Mouse (Mus musculus) embryonic facial prominence, embryonic 11.5 days (tissue): ENCODE measurements at regions not wholly inside any gene's neighbourhood (a gene's known extent, or its start where the extent isn't known, plus 50 kb on each side); places are given as distances from the start of the nearest gene placed in this dataset.
"Not testable (repeated sequence)": the region's sequence is repeated elsewhere in the genome, so short reads cannot be mapped to it uniquely, and the experiment has no call there.

ENCODE experiments used
- ATAC-seq: fragments of 200-750 bp; cut with Nextera tagmentation; replicated peaks from 2 replicates; pipeline ENCODE4 v1.8.0; 2017; ENCODE audit warnings: low read depth; ENCODE audit not compliant: insufficient number of reproducible peaks, low FRiP score, low TSS enrichment
- DNase-seq: peaks from one replicate; pipeline ENCODE4 v3.0.0-alpha.2; 2015; ENCODE audit warnings: low spot score
- H3K27ac ChIP-seq: fragments of 300-500 bp; sonication (generic); replicated peaks from 2 replicates; pipeline ENCODE4 v1.5.1; 2014; ENCODE audit warnings: mild to moderate bottlenecking, low read depth, low read length, control low read depth
- H3K27me3 ChIP-seq: fragments of 300-500 bp; sonication (generic); 2 replicates; pipeline ENCODE4 v1.6.1; 2014; ENCODE audit warnings: mild to moderate bottlenecking, low read length, moderate library complexity, mixed read lengths; ENCODE audit not compliant: control insufficient read depth, insufficient read depth
- H3K36me3 ChIP-seq: fragments of 300-500 bp; sonication (generic); replicated peaks from 2 replicates; pipeline ENCODE4 v1.6.1; 2014; ENCODE audit warnings: low read depth, mild to moderate bottlenecking, low read length, moderate library complexity, mixed read lengths; ENCODE audit not compliant: control insufficient read depth, insufficient read depth
- H3K4me1 ChIP-seq: fragments of 300-500 bp; sonication (generic); 2 replicates; pipeline ENCODE4 v1.6.1; 2014; ENCODE audit warnings: low read length, mixed read lengths; ENCODE audit not compliant: control insufficient read depth, insufficient read depth
- H3K4me2 ChIP-seq: fragments of 300-500 bp; sonication (generic); 2 replicates; pipeline ENCODE4 v1.6.1; 2014; ENCODE audit warnings: low read depth, mild to moderate bottlenecking, control low read depth, low read length, moderate library complexity
- H3K4me3 ChIP-seq: fragments of 300-500 bp; sonication (generic); 2 replicates; pipeline ENCODE4 v1.5.1; 2014; ENCODE audit warnings: low read depth, low read length, control low read depth
- H3K9ac ChIP-seq: fragments of 300-500 bp; sonication (generic); replicated peaks from 2 replicates; pipeline ENCODE4 v1.6.1; 2014; ENCODE audit warnings: mild to moderate bottlenecking, control low read depth, low read length
- H3K9me3 ChIP-seq: fragments of 300-500 bp; sonication (generic); replicated peaks from 2 replicates; pipeline ENCODE4 v1.6.1; 2016; ENCODE audit warnings: mild to moderate bottlenecking, low read length, inconsistent platforms, mixed read lengths; ENCODE audit not compliant: control insufficient read depth
- WGBS: fragments of 180-500 bp; shearing (Covaris S2); extraction: QIAGEN DNeasy Blood & Tissue Kit; methylation state at CpG from one replicate; pipeline ENCODE4 v1.1.7; 2014; 5-methylcytosine and 5-hydroxymethylcytosine counted together

GRCm38 (mm10) chr13:107781221-107781620 is 263.0 kb upstream of the Smim15 start:
- Histone ChIP-seq H3K4me1 (no peaks in the 10 kb centered on the region), H3K9ac (no peak overlapping the region), H3K4me2 (no peak overlapping the region), H3K27ac (no peak overlapping the region), H3K9me3 (no peaks in the 10 kb centered on the region), H3K4me3 (no peak overlapping the region), H3K36me3 (no peaks in the 10 kb centered on the region), H3K27me3 (no peaks in the 10 kb centered on the region)
- ATAC-seq (no peak), DNase-seq (no peak)
- WGBS: 97% methylated on average over 2 of the region's 2 CpGs

GRCm38 (mm10) chr13:107779591-107779990 is 264.7 kb upstream of the Smim15 start:
- no peak for DNase-seq
- 90% methylated on average over 4 of the region's 4 CpGs for WGBS

GRCm38 (mm10) chr13:107774499-107774898 is 269.7 kb upstream of the Smim15 start:
- H3K36me3 ChIP-seq, ATAC-seq, H3K27ac ChIP-seq, DNase-seq, H3K9me3 ChIP-seq, H3K4me1 ChIP-seq, H3K4me3 ChIP-seq, H3K27me3 ChIP-seq, H3K9ac ChIP-seq, H3K4me2 ChIP-seq: not testable (repeated sequence)
- 93% methylated on average over 18 of the region's 19 CpGs for WGBS

More at GRCm38 (mm10) chr13:107779591-107779990, 264.7 kb upstream of the Smim15 start:
- ATAC-seq: no peak
- no peak overlapping the region for H3K27ac ChIP-seq
- H3K9ac ChIP-seq: no peak overlapping the region
- H3K4me2 ChIP-seq: no peak overlapping the region
- H3K4me1 ChIP-seq: no peaks in the 10 kb centered on the region
- H3K4me3 ChIP-seq: no peak overlapping the region
- no peaks in the 10 kb centered on the region for H3K9me3 ChIP-seq
- H3K27me3 ChIP-seq: no peaks in the 10 kb centered on the region
- no peaks in the 10 kb centered on the region for H3K36me3 ChIP-seq

GRCm38 (mm10) chr13:107767262-107767624 is 277.0 kb upstream of the Smim15 start:
- no peak overlapping the region for H3K4me3 ChIP-seq
- ATAC-seq (peak; percentile 59; the same call in 1 of the 2 replicates), DNase-seq (peak; percentile 49)
- H3K27ac ChIP-seq: no peak overlapping the region
- no peaks in the 10 kb centered on the region for H3K4me1 ChIP-seq
- 30% methylated on average over 2 of the region's 2 CpGs for WGBS
- H3K36me3 ChIP-seq: no peaks in the 10 kb centered on the region
- no peak overlapping the region for H3K9ac ChIP-seq
- H3K4me2 ChIP-seq: no peak overlapping the region
- no peaks in the 10 kb centered on the region for H3K27me3 ChIP-seq
- no peaks in the 10 kb centered on the region for H3K9me3 ChIP-seq

- no peak overlapping the region for H3K4me2 ChIP-seq
- no peaks in the 10 kb centered on the region for H3K36me3 ChIP-seq
- WGBS: 75% methylated on average over 13 of the region's 13 CpGs
- H3K27me3 ChIP-seq: no peaks in the 10 kb centered on the region
- H3K27ac ChIP-seq: no peak overlapping the region
- ATAC-seq (no peak), DNase-seq (no peak)
- no peaks in the 10 kb centered on the region for H3K9me3 ChIP-seq
- H3K4me3 ChIP-seq: no peak overlapping the region
- H3K4me1 ChIP-seq: no peaks in the 10 kb centered on the region
- H3K9ac ChIP-seq: no peak overlapping the region
Measured at GRCm38 (mm10) chr13:107766397-107767261, 277.6 kb upstream of the Smim15 start.

GRCm38 (mm10) chr13:107763911-107764310 is 280.3 kb upstream of the Smim15 start:
- DNase-seq (no peak), ATAC-seq (no peak)
- no peak overlapping the region for H3K27ac ChIP-seq
- no peak overlapping the region for H3K4me2 ChIP-seq
- no peak overlapping the region for H3K4me3 ChIP-seq
- H3K27me3 ChIP-seq: no peaks in the 10 kb centered on the region
- H3K9ac ChIP-seq: no peak overlapping the region
- H3K36me3 ChIP-seq: no peaks in the 10 kb centered on the region
- no peaks in the 10 kb centered on the region for H3K4me1 ChIP-seq
- no peaks in the 10 kb centered on the region for H3K9me3 ChIP-seq
- WGBS: 97% methylated on average over 5 of the region's 5 CpGs

- Histone ChIP-seq H3K27me3 (no peaks in the 10 kb centered on the region), H3K4me2 (no peak overlapping the region), H3K27ac (no peak overlapping the region), H3K4me3 (no peak overlapping the region), H3K4me1 (no peaks in the 10 kb centered on the region), H3K9me3 (no peaks in the 10 kb centered on the region), H3K9ac (no peak overlapping the region), H3K36me3 (no peaks in the 10 kb centered on the region)
- 53% methylated on average over 8 of the region's 8 CpGs for WGBS
- ATAC-seq: no peak
- peak; percentile 65 for DNase-seq
Measured at GRCm38 (mm10) chr13:107760511-107760910, 283.7 kb upstream of the Smim15 start.

- no peak for ATAC-seq
- Histone ChIP-seq H3K27ac (no peak overlapping the region), H3K27me3 (no peaks in the 10 kb centered on the region), H3K36me3 (no peaks in the 10 kb centered on the region), H3K4me2 (no peak overlapping the region), H3K9me3 (no peaks in the 10 kb centered on the region), H3K4me1 (no peaks in the 10 kb centered on the region), H3K9ac (no peak overlapping the region), H3K4me3 (no peak overlapping the region)
- 92% methylated on average over 13 of the region's 13 CpGs for WGBS
- no peak for DNase-seq
Measured at GRCm38 (mm10) chr13:107758327-107759095, 285.7 kb upstream of the Smim15 start.
